Mouse (Mus musculus): ENCODE results near the gene Gnao1.

The Gnao1 gene

DNA sequence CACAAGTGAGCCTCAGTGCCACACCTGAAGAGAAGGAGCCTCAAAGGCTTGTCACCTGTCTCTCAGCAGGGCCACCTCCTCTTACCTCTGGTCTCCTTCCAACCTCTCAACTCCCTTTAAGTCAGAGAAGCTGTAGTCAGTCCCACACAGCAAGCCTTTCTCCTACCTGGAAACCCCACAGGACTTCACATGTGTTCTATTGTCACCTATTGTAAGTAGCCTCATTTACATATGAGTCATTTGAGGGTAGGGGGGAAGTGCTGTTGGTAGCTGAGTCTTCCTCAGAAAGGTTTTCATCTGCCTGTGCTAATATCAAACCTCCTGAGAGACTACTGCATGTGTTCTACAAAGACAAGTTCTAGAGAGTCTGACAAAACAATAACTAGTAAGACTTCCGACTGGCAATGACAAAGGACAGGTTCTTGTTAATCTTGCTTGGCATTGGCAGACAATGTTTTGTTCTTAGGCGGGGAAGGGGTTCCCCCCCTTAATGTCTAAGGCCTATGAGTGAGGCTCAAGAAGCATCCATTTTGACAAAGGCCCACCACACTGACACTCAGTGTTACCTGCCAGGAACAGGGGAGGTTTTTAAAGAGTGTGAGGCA is 200.4 kb downstream of the Gnao1 start:
- no peak for DNase-seq

DNA sequence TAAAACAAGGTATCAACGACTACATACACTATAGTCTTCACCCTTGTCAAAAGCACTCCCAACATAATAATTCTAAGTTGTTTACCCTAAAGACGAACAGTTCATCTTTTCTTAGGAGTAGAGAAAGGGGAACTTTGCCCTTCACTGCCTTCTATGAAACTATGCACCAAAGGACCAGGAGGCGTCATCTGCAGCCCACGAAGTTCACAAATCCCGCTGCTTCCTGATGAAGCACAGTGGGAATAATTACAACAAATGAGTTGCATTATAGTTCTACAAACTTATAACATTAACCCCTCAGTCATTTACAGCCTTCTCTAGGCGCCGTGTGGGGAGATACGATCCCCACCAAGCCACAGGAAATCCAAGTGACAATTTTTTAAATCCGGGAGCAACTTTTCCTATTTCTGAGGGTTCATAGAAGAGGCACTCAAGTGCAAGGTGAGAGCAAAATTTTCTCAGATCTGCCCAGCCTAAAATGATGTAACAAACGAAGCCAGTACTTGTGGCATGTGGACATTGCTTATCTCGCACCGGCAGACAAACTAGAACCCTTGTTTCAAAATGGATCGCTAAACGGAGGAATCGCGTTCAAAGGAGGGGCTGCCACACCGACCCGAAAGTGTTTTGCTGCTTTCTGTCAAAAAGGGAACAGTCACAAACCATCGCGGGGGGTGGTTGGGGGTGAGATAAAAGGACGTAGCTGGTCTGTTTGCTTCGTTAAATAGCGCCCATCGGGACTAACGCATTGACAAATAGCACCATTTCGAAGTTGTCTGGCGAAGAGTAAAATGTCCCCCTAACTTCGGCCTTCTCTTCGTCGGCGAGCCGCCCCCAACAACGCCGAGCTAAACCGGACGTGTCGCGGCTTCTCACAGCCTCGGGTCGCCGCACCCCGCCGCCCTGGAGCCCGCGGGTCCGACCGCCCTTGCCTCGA is 201.6 kb downstream of the Gnao1 start:
- DNase-seq, result peak; percentile 12

- peak; percentile 63 for DNase-seq
Observed at GRCm38 (mm10) chr8:94012013-94012951, 202.5 kb downstream of the Gnao1 start, which contains the start of gene Amfr. Amfr (minus strand) TSS chr8:94012842.

GRCm38 (mm10) chr8:94013026-94013612 is 203.4 kb downstream of the Gnao1 start:
- no peak for DNase-seq

Measured in lung, postnatal 36 days (tissue).